Mouse (Mus musculus) spleen, adult 2 months (tissue): ENCODE data around the gene Srsf2. TPM values are rescaled to one million over a fixed set of nuclear protein-coding genes. Genes with fewer than 3 reads are reported as not detected.
"Not testable (repeated sequence)": the region's sequence is repeated elsewhere in the genome, so short reads cannot be mapped to it uniquely, and the experiment has no call there.

ENCODE experiments used
- DNase-seq, 2 experiments: peaks; one replicate each; pipeline versions ENCODE4 v3.0.0 to v3.0.0-alpha.2; 2012 to 2021; ENCODE audit warnings: low spot score in 2 of 2, low read depth in 1 of 2
- H3K27ac ChIP-seq: fragments of 200-500 bp; 2 replicates; pipeline ENCODE4 v1.5.1; 2012; ENCODE audit warnings: low read length, inconsistent platforms; ENCODE audit not compliant: insufficient read depth
- H3K27me3 ChIP-seq: fragments of 200-500 bp; 2 replicates; pipeline ENCODE4 v1.6.1; 2012; ENCODE audit warnings: mild to moderate bottlenecking, moderate library complexity, low read length, inconsistent platforms; ENCODE audit not compliant: control insufficient read depth, insufficient read depth
- H3K36me3 ChIP-seq: fragments of 200-500 bp; 2 replicates; pipeline ENCODE4 v1.6.1; 2012; ENCODE audit warnings: mild to moderate bottlenecking, low read length, inconsistent platforms; ENCODE audit not compliant: control insufficient read depth, insufficient read depth
- H3K4me1 ChIP-seq: fragments of 200-500 bp; 2 replicates; pipeline ENCODE4 v1.6.1; 2011; ENCODE audit warnings: inconsistent platforms; ENCODE audit not compliant: control insufficient read depth, insufficient read depth, insufficient read length
- H3K4me3 ChIP-seq: fragments of 200-500 bp; 2 replicates; pipeline ENCODE4 v1.5.1; 2011; ENCODE audit warnings: mild to moderate bottlenecking, inconsistent platforms; ENCODE audit not compliant: insufficient read depth, insufficient read length; ENCODE audit errors: extremely low read depth
- CTCF ChIP-seq: fragments of 200-500 bp; IDR thresholded peaks from 2 replicates; pipeline ENCODE4 v1.5.1; 2011; ENCODE audit warnings: mild to moderate bottlenecking, inconsistent platforms; ENCODE audit not compliant: insufficient read depth, insufficient read length, insufficient replicate concordance; ENCODE audit errors: extremely low read depth
- POLR2A ChIP-seq: fragments of 200-500 bp; IDR thresholded peaks from 2 replicates; pipeline ENCODE4 v1.6.1; 2011; ENCODE audit warnings: low read depth, low read length, inconsistent platforms
- WGBS: fragments of 180-500 bp; shearing (Covaris S2); methylation state at CpG from one replicate; pipeline ENCODE4 v1.1.7; 2018; 5-methylcytosine and 5-hydroxymethylcytosine counted together
- polyA plus RNA-seq: library from polyadenylated mRNA; depleted of rRNA; stranded (reverse); fragments of >200 nt; gene quantifications from 2 replicates; pipeline ENCODE4 v1.2.3, GENCODE M21; 2012

Srsf2 gene
- polyA plus RNA-seq, 1 experiment = 546 TPM

DNA sequence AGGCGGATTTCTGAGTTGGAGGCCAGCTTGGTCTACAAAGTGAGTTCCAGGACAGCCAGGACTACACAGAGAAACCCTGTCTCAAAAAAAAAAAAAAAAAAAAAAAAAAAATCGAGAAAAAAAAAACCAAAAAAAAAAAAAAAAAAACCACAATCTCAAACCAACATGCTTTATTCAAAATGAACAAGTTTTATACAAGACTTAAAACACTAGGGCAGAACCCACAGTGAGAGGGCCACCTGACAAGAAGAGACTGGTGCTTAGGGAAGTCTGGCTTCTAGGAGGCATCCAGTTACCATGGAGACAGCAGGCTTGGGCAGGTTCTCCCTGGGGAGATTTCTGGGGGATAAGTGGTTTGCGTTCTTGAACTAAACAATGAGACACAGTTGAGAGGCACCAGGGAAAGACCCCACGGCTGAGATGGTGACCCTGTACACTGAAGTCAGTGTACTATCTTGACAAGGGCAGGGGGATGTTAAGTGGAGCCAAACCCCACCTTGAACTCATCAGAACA lies 20.7 kb downstream of the Srsf2 start:
- 34% methylated on average over 4 of the region's 4 CpGs for WGBS
- H3K36me3 ChIP-seq = peaks cover 19% of the 10 kb centered on the region
- peaks cover 6% of the 10 kb centered on the region; the same call in 1 of the 2 replicates for H3K4me1 ChIP-seq
- DNase-seq = no peak
- no peak overlapping the region for H3K4me3 ChIP-seq
- peaks cover 4% of the 10 kb centered on the region for H3K27me3 ChIP-seq
- no peak overlapping the region for H3K27ac ChIP-seq
- TF ChIP-seq CTCF = no peak
- no peak for TF ChIP-seq POLR2A

DNA sequence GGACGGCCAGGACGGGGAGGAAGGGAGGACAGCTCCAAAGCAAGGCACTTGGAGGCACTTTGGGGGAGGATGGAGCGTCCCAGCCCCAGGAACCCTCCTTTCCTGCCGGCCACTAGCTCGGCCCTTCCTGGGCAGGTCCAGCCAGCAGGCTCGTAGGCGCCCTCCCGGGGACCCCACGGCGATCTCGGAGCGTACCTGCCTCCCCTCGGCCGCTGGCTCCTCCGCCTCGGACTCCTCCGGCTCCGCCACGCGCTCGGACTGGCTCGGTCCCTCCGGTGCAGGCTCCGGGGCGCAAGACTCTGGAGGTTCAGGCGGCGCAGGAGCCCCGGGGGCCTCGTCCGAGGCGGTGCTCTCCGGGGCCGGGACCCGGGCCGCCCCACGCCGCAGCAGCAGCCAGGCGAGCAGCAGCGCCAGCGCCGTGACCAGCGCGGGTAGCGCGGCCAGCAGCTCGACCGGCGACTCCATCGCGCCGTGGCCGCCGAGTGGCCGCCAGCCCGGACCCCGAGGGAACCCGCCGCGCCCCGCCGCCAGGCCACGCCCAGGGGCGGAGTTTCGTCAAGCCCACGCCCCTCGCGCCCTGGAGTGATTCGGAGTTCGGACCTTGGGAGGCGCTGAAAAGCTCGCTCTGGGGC lies 25.2 kb downstream of the Srsf2 start, which contains the start of gene Mxra7:
Gene Mxra7 (minus strand): TSS at position 513 of the 632 bp plus-strand sequence.
- peaks cover 6% of the 10 kb centered on the region; the same call in 1 of the 2 replicates for H3K4me1 ChIP-seq
- peak within 1 kb of the TSS; percentile 51; the same call in 1 of the 2 replicates for H3K4me3 ChIP-seq
- WGBS = 9% methylated on average over 68 of the region's 71 CpGs
- TF ChIP-seq POLR2A = no peak
- no peak for TF ChIP-seq CTCF
- H3K27ac ChIP-seq = peak within 1 kb of the TSS; percentile 33; the same call in 1 of the 2 replicates
- peaks cover 4% of the 10 kb centered on the region for H3K27me3 ChIP-seq
- no peaks in the 10 kb centered on the region for H3K36me3 ChIP-seq
- peak in 1 of 2 experiments; percentile 44 for DNase-seq

DNA sequence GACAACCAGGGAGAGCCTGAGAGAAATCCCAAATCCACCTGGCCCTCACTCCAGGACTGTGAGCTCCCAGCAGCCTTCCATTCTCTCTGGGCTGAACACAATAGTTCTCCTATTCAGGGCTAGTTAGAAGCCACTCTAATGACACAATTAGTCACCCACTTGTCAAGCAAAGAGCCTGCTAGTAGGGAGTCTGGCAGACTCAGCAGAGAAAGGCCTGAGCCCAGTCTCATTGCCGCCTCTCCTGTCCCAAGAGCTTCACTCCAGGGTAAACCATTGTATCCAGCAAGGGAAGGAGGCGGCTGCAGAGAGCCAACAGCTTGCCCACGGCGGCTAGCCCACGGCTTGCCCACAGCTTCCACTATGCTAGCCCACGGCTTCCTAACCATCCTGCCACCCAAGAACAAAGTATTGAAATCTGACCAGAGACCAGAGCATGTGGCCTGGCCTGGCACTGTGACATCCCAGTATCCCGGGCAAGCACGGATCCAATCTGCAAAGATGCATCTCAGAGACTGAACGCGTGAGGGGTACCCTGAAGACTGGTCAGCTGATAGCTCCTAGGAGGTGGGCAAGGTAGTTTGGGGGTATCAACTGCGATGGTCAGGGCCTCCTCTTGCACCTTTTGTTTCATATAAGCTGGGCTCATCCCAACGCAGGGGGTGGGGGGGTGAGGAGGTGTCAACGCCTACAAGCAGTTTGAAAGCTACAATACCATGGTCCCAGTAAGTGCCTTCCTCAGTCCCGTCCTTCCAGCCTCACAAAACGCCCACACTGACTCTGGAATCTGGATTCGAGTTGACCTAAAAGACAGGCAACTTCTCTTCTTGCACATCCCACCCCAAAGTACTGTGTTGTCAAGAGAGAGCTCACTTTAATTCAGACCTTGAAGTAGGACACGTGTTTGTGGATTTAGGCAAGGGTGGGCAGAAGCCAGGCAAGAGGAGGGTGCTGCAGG lies 26.1 kb downstream of the Srsf2 start:
- 71% methylated on average over 17 of the region's 17 CpGs for WGBS
- Histone ChIP-seq H3K4me3 (peak overlapping the region; percentile 51; the same call in 1 of the 2 replicates), H3K4me1 (peaks cover 6% of the 10 kb centered on the region; the same call in 1 of the 2 replicates), H3K27me3 (peaks cover 4% of the 10 kb centered on the region), H3K36me3 (no peaks in the 10 kb centered on the region), H3K27ac (no peak overlapping the region; the same call in 1 of the 2 replicates)
- DNase-seq = no peak
- no peak for TF ChIP-seq CTCF
- TF ChIP-seq POLR2A = no peak

DNA sequence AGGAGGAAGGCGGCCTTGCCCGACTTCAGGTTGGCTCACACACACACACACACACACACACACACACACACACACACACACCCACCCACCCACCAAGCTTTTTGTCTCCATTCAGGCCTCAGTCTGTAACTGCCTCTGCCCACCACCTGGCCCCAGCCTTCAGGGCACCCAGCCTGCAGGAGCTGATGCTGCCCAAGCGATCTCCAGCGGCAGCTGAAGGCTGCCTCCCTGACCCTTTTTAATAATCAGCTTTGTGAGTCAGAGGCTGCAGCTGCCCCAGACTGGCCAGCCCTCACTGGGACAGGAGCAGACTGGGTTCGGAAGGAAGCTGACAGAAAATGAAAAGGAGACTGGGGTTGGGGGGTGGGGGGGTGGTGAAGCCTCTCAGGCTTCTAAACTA lies 27.7 kb downstream of the Srsf2 start:
- 77% methylated on average over 3 of the region's 5 CpGs for WGBS

DNA sequence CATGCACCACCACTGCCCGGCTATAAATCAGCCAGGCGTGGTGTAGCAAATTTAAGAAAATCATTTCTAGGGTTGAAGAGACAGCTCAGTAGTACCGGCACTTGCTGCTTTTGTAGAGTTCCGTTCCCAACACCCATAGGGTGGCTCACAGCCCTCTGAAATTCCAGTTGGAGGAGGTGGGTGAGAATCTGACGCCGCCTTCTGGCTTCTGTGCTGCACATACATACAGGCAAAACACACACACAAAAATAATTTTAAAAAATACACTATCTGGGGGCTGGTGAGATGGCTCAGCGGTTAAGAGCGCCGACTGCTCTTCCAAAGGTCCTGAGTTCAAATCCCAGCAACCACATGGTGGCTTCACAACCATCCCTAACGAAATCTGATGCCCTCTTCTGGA lies 29.0 kb downstream of the Srsf2 start:
- H3K36me3 ChIP-seq, DNase-seq, H3K4me3 ChIP-seq, H3K27ac ChIP-seq, H3K27me3 ChIP-seq, H3K4me1 ChIP-seq: not testable (repeated sequence)
- WGBS = 92% methylated on average over 10 of the region's 10 CpGs

More for the DNA sequence above, 27.7 kb downstream of the Srsf2 start:
- H3K27me3 ChIP-seq = peaks cover 4% of the 10 kb centered on the region
- peaks cover 6% of the 10 kb centered on the region; the same call in 1 of the 2 replicates for H3K4me1 ChIP-seq
- no peak overlapping the region for H3K4me3 ChIP-seq
- H3K36me3 ChIP-seq = no peaks in the 10 kb centered on the region
- TF ChIP-seq POLR2A (no peak), CTCF (no peak)
- no peak for DNase-seq
- H3K27ac ChIP-seq = no peak overlapping the region

DNA sequence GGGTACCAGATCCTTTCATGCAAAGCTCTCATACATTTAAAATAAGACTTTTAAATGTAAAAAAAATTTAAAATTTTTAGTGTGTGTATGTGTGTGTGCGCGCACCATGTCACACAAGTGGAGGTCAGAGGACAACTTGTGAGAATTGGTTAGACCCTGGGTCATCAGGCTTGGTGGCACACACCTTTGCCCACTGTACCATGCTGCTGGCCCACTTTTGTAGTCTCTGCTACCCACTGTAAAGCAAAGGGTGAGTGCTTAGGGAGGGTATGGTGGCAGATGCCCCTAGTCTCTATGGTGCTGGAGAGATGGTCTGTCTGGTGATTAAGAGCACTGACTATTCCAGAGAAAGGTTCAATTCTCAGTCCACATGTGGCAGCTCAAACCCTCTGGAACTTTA lies 29.6 kb downstream of the Srsf2 start:
- H3K4me1 ChIP-seq = peaks cover 4% of the 10 kb centered on the region; the same call in 1 of the 2 replicates
- DNase-seq = no peak
- TF ChIP-seq POLR2A = no peak
- TF ChIP-seq CTCF = no peak
- H3K4me3 ChIP-seq = no peak overlapping the region
- peaks cover 4% of the 10 kb centered on the region for H3K27me3 ChIP-seq
- WGBS = 93% methylated on average over 2 of the region's 2 CpGs
- H3K27ac ChIP-seq = no peak overlapping the region
- H3K36me3 ChIP-seq = no peaks in the 10 kb centered on the region
